Mouse (Mus musculus) MEL (cell line): ENCODE measurements at regions not wholly inside any gene's neighbourhood (a gene's known extent, or its start where the extent isn't known, plus 50 kb on each side); places are given as distances from the start of the nearest gene placed in this dataset.

Experiments used
- DNase-seq: peaks from one replicate; pipeline ENCODE4 v3.0.0; 2011; ENCODE audit warnings: low read depth, low spot score
- H3K27ac ChIP-seq: 2 replicates; pipeline ENCODE4 v1.5.1; 2012; ENCODE audit warnings: low read depth, mild to moderate bottlenecking, control low read depth, low read length, moderate library complexity; ENCODE audit not compliant: control insufficient read depth
- H3K27me3 ChIP-seq, 2 experiments: fragments of 150-350 bp in 1 of 2; sonication (generic) in 1 of 2; 2 replicates each; pipeline ENCODE4 v1.6.1; 2012; ENCODE audit warnings: low read length in 2 of 2, mild to moderate bottlenecking in 2 of 2, improper control_type of control experiment in 1 of 2, moderate library complexity in 1 of 2; ENCODE audit not compliant: insufficient read depth in 2 of 2, control insufficient read depth in 1 of 2
- H3K36me3 ChIP-seq, 2 experiments: 2 replicates each; pipeline ENCODE4 v1.6.1; 2012 to 2014; ENCODE audit warnings: low read length in 2 of 2, improper control_type of control experiment in 1 of 2, inconsistent platforms in 1 of 2, mild to moderate bottlenecking in 1 of 2; ENCODE audit not compliant: insufficient read depth in 2 of 2, control insufficient read depth in 1 of 2
- H3K4me1 ChIP-seq, 2 experiments: fragments of 150-350 bp in 1 of 2; sonication (generic) in 1 of 2; 2 replicates each; pipeline ENCODE4 v1.6.1; 2012; ENCODE audit warnings: low read length in 2 of 2, improper control_type of control experiment in 1 of 2, mild to moderate bottlenecking in 1 of 2; ENCODE audit not compliant: insufficient read depth in 2 of 2, control insufficient read depth in 1 of 2
- H3K4me3 ChIP-seq, 2 experiments: fragments of 150-350 bp in 1 of 2; sonication (generic) in 1 of 2; 2 replicates each; pipeline ENCODE4 v1.5.1; 2012; ENCODE audit warnings: low read depth in 2 of 2, low read length in 2 of 2, mild to moderate bottlenecking in 2 of 2, moderate library complexity in 2 of 2, control low read depth in 1 of 2, improper control_type of control experiment in 1 of 2; ENCODE audit not compliant: control insufficient read depth in 1 of 2, insufficient read depth in 1 of 2
- H3K79me2 ChIP-seq: 2 replicates; pipeline ENCODE4 v1.6.1; 2012; ENCODE audit warnings: mild to moderate bottlenecking, low read length, moderate library complexity; ENCODE audit not compliant: control insufficient read depth, poor library complexity, insufficient read depth
- H3K9ac ChIP-seq: 2 replicates; pipeline ENCODE4 v1.6.1; 2012; ENCODE audit warnings: low read depth, mild to moderate bottlenecking, control low read depth, low read length, moderate library complexity; ENCODE audit not compliant: control insufficient read depth, poor library complexity, severe bottlenecking
- H3K9me3 ChIP-seq: fragments of 150-350 bp; sonication (generic); replicated peaks from 2 replicates; pipeline ENCODE4 v1.6.1; 2012; ENCODE audit warnings: mild to moderate bottlenecking, low read length, improper control_type of control experiment, moderate library complexity; ENCODE audit not compliant: insufficient read depth
- CHD1 ChIP-seq: IDR thresholded peaks from 2 replicates; pipeline ENCODE4 v1.6.1; 2012; ENCODE audit warnings: low read depth, mild to moderate bottlenecking, inconsistent platforms, low read length, improper control_type of control experiment
- CTCF ChIP-seq, 3 experiments: IDR thresholded peaks in 2 of 3; conservative IDR thresholded peaks in 1 of 3; 2 replicates each; pipeline ENCODE4 v1.5.1; 2011 to 2012; ENCODE audit warnings: low read length in 3 of 3, low read depth in 2 of 3, mild to moderate bottlenecking in 2 of 3, improper control_type of control experiment in 1 of 3, inconsistent platforms in 1 of 3, mixed read lengths in 1 of 3, moderate library complexity in 1 of 3; ENCODE audit not compliant: control insufficient read depth in 1 of 3, insufficient read depth in 1 of 3, poor library complexity in 1 of 3, severe bottlenecking in 1 of 3
- ETS1 ChIP-seq: IDR thresholded peaks from 2 replicates; pipeline ENCODE4 v1.6.1; 2012; ENCODE audit warnings: low read depth, mild to moderate bottlenecking, inconsistent platforms, low read length, improper control_type of control experiment, moderate library complexity
- GATA1 ChIP-seq: IDR thresholded peaks from 2 replicates; pipeline ENCODE4 v1.6.1; 2011; ENCODE audit warnings: low read depth, low read length, improper control_type of control experiment
- HCFC1 ChIP-seq: IDR thresholded peaks from 2 replicates; pipeline ENCODE4 v1.6.1; 2012; ENCODE audit warnings: low read depth, mild to moderate bottlenecking, inconsistent platforms, low read length, improper control_type of control experiment, moderate library complexity
- MAX ChIP-seq: IDR thresholded peaks from 2 replicates; pipeline ENCODE4 v1.6.1; 2011; ENCODE audit warnings: low read length, improper control_type of control experiment
- MAZ ChIP-seq: IDR thresholded peaks from 2 replicates; pipeline ENCODE4 v1.6.1; 2012; ENCODE audit warnings: low read depth, mild to moderate bottlenecking, inconsistent platforms, low read length, improper control_type of control experiment
- MEF2A ChIP-seq: IDR thresholded peaks from 2 replicates; pipeline ENCODE4 v1.6.1; 2014; ENCODE audit warnings: low read depth, mild to moderate bottlenecking, inconsistent platforms, low read length, improper control_type of control experiment; ENCODE audit not compliant: poor library complexity, insufficient replicate concordance, severe bottlenecking; ENCODE audit errors: extremely low read depth
- POLR2A ChIP-seq, 2 experiments: IDR thresholded peaks; 2 replicates each; pipeline ENCODE4 v1.6.1; 2011 to 2012; ENCODE audit warnings: low read length in 2 of 2, mild to moderate bottlenecking in 2 of 2, control low read depth in 1 of 2, improper control_type of control experiment in 1 of 2, low read depth in 1 of 2, moderate library complexity in 1 of 2; ENCODE audit not compliant: control insufficient read depth in 1 of 2, insufficient read depth in 1 of 2, poor library complexity in 1 of 2
- POLR2AphosphoS2 ChIP-seq: IDR thresholded peaks from 2 replicates; pipeline ENCODE4 v1.6.1; 2011; ENCODE audit warnings: low read length, improper control_type of control experiment
- SIN3A ChIP-seq: IDR thresholded peaks from 2 replicates; pipeline ENCODE4 v1.6.1; 2012; ENCODE audit warnings: low read length, improper control_type of control experiment, inconsistent platforms
- TAL1 ChIP-seq: IDR thresholded peaks from 2 replicates; pipeline ENCODE4 v1.6.1; 2012; ENCODE audit warnings: mild to moderate bottlenecking, inconsistent platforms, low read length, moderate library complexity, mixed read lengths
- UBTF ChIP-seq: IDR thresholded peaks from 2 replicates; pipeline ENCODE4 v1.6.1; 2012; ENCODE audit warnings: low read depth, mild to moderate bottlenecking, inconsistent platforms, low read length, improper control_type of control experiment, moderate library complexity, borderline replicate concordance; ENCODE audit not compliant: insufficient read depth
- USF2 ChIP-seq, 2 experiments: IDR thresholded peaks; 2 replicates each; pipeline ENCODE4 v1.6.1; 2011 to 2012; ENCODE audit warnings: improper control_type of control experiment in 2 of 2, low read length in 2 of 2, borderline replicate concordance in 1 of 2, inconsistent platforms in 1 of 2, low read depth in 1 of 2, mild to moderate bottlenecking in 1 of 2; ENCODE audit not compliant: insufficient read depth in 1 of 2
- ZC3H11A ChIP-seq: IDR thresholded peaks from 2 replicates; pipeline ENCODE4 v1.6.1; 2012; ENCODE audit warnings: low read depth, mild to moderate bottlenecking, inconsistent platforms, low read length, improper control_type of control experiment
- ZKSCAN1 ChIP-seq: IDR thresholded peaks from 2 replicates; pipeline ENCODE4 v1.6.1; 2012; ENCODE audit warnings: low read depth, mild to moderate bottlenecking, inconsistent platforms, low read length, improper control_type of control experiment, moderate library complexity
- ZMIZ1 ChIP-seq: IDR thresholded peaks from 2 replicates; pipeline ENCODE4 v1.6.1; 2012; ENCODE audit warnings: low read depth, mild to moderate bottlenecking, inconsistent platforms, low read length, improper control_type of control experiment, moderate library complexity

DNA sequence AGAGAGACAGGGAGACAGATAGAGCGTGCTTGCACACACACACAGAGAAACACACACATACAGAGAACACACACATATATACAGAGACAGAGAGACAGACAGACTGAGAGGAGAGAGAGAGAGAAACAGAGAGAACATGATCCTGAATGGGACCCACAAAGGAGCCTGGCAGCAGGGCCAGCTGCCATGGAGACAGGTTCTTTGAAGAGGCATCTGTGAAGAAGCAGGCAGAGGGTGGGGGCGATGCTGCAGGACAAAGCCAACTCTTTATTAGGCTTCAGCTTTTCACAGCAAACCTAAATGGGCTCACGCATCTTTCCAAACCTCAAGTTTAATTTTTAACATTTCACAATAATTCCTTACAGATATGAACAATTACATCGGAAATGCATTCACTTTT is 90.0 kb upstream of the Dlx2 start:
- Histone ChIP-seq H3K27me3 (peaks cover 9 to 11% of the 10 kb centered on the region in 2 experiments), H3K27ac (no peak overlapping the region), H3K79me2 (no peaks in the 10 kb centered on the region)
- no peak for TF ChIP-seq TAL1
- TF ChIP-seq ZMIZ1: no peak
- TF ChIP-seq POLR2AphosphoS2: no peak
- TF ChIP-seq GATA1: no peak
- TF ChIP-seq MAZ: no peak
- TF ChIP-seq ETS1: no peak
- TF ChIP-seq MAX: no peak
- no peak for TF ChIP-seq UBTF
- no peak for TF ChIP-seq USF2 (IDR thresholded peaks at IDR 0.05; ENCODE audit: borderline replicate concordance in 1 of 2, insufficient read depth in 1 of 2, low read depth in 1 of 2, low read length in 2 of 2)
- no peak for TF ChIP-seq SIN3A
- TF ChIP-seq ZC3H11A: no peak
- TF ChIP-seq, all 39 proteins: peak for 0
- H3K36me3 ChIP-seq: no peaks in the 10 kb centered on the region
- no peak overlapping the region for H3K9ac ChIP-seq
- no peak for DNase-seq
- H3K9me3 ChIP-seq: no peaks in the 10 kb centered on the region
- no peak overlapping the region for H3K4me3 ChIP-seq
- no peaks in the 10 kb centered on the region for H3K4me1 ChIP-seq

DNA sequence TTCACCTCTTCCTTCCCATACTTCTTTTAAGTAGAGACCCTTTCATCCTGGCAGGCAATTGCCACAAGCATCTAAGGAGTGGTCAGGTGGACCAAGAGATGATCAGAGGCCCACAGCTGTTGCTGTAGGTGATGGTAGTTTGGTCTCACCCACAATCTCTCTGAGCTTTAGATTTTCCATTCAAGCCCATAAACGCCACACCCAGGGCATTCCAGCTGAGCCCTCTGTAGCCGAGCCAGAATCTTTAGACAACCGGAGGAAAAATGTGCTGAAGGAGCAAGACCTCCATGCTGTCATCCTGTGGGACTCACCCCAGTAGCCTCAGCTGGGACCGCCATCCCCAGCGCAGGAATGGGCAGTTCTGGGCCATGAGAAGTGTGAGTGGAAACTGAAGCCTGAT is 93.7 kb upstream of the Dlx2 start:
- DNase-seq: no peak
- Histone ChIP-seq H3K27me3 (peaks cover 4 to 7% of the 10 kb centered on the region in 2 experiments), H3K36me3 (no peaks in the 10 kb centered on the region), H3K4me3 (no peak overlapping the region), H3K4me1 (no peaks in the 10 kb centered on the region), H3K27ac (no peak overlapping the region), H3K9me3 (no peaks in the 10 kb centered on the region), H3K79me2 (no peaks in the 10 kb centered on the region), H3K9ac (no peak overlapping the region)
- TF ChIP-seq GATA1 (no peak), MEF2A (no peak), CHD1 (no peak), ZKSCAN1 (no peak)

DNA sequence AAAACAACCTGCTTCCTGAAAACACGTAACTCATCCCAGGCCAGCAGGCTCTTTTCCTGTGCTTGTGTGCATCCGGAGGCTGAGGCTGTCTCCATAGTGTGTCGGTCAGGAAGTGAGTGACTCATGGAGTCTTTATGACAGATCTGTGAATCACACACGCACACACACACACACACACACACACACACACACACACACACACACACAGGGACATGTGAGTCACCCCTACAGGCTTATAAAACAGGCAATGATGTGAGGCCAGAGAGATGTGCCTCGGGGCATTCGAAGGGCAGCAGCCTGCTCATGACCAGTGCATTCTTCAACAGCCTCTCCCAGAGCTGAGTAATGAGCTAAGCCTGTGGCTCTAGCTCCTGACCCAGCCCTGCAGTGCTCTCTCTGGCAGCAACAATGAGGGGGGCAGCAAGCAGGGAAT is 97.5 kb upstream of the Dlx2 start:
- no peaks in the 10 kb centered on the region for H3K79me2 ChIP-seq
- H3K4me1 ChIP-seq: no peaks in the 10 kb centered on the region
- no peaks in the 10 kb centered on the region for H3K36me3 ChIP-seq
- peak; percentile 19 for DNase-seq
- peaks cover 4 to 5% of the 10 kb centered on the region in 2 experiments for H3K27me3 ChIP-seq
- no peaks in the 10 kb centered on the region for H3K9me3 ChIP-seq
- no peak overlapping the region for H3K4me3 ChIP-seq
- H3K27ac ChIP-seq: no peak overlapping the region
- no peak overlapping the region for H3K9ac ChIP-seq
- no peak for TF ChIP-seq CTCF (IDR thresholded peaks at IDR 0.05 in 2 of 3, conservative IDR thresholded peaks at IDR 0.05 in 1 of 3; ENCODE audit: control insufficient read depth in 1 of 3, insufficient read depth in 1 of 3, low read depth in 2 of 3, low read length in 3 of 3, poor library complexity in 1 of 3, severe bottlenecking in 1 of 3)
- no peak for TF ChIP-seq HCFC1
- no peak for TF ChIP-seq POLR2A (IDR thresholded peaks at IDR 0.05; ENCODE audit: control insufficient read depth in 1 of 2, insufficient read depth in 1 of 2, low read depth in 1 of 2, low read length in 2 of 2, poor library complexity in 1 of 2)
